Mouse (Mus musculus) liver, embryonic 15.5 days (tissue): Measurements from ENCODE around the gene Cyp2c65. TPM values are rescaled to one million over a fixed set of nuclear protein-coding genes. Genes with fewer than 3 reads are reported as not detected.
"Not testable (repeated sequence)": the region's sequence is repeated elsewhere in the genome, so short reads cannot be mapped to it uniquely, and the experiment has no call there.

Experiments used
- ATAC-seq: fragments of 200-750 bp; cut with Nextera tagmentation; 2 replicates; pipeline ENCODE4 v1.8.0; 2017; ENCODE audit warnings: moderate number of reproducible peaks, mild to moderate bottlenecking, moderate library complexity; ENCODE audit not compliant: insufficient read depth
- H3K27ac ChIP-seq: fragments of 300-500 bp; sonication (generic); replicated peaks from 2 replicates; pipeline ENCODE4 v1.5.1; 2015; ENCODE audit warnings: mild to moderate bottlenecking, inconsistent platforms
- H3K27me3 ChIP-seq: fragments of 300-500 bp; sonication (generic); 2 replicates; pipeline ENCODE4 v1.6.1; 2015; ENCODE audit warnings: mild to moderate bottlenecking, inconsistent platforms
- H3K36me3 ChIP-seq: fragments of 300-500 bp; sonication (generic); replicated peaks from 2 replicates; pipeline ENCODE4 v1.6.1; 2015; ENCODE audit warnings: moderate library complexity, mild to moderate bottlenecking, inconsistent platforms
- H3K4me1 ChIP-seq: fragments of 300-500 bp; sonication (generic); replicated peaks from 2 replicates; pipeline ENCODE4 v1.6.1; 2015; ENCODE audit warnings: inconsistent platforms
- H3K4me2 ChIP-seq: fragments of 300-500 bp; sonication (generic); 2 replicates; pipeline ENCODE4 v1.6.1; 2015; ENCODE audit warnings: moderate library complexity, mild to moderate bottlenecking, inconsistent platforms
- H3K4me3 ChIP-seq: fragments of 300-500 bp; sonication (generic); replicated peaks from 2 replicates; pipeline ENCODE4 v1.5.1; 2015; ENCODE audit warnings: mild to moderate bottlenecking, inconsistent platforms
- H3K9ac ChIP-seq: fragments of 300-500 bp; sonication (generic); 2 replicates; pipeline ENCODE4 v1.6.1; 2015; ENCODE audit warnings: moderate library complexity, mild to moderate bottlenecking, inconsistent platforms
- H3K9me3 ChIP-seq: fragments of 300-500 bp; sonication (generic); replicated peaks from 2 replicates; pipeline ENCODE4 v1.6.1; 2016; ENCODE audit warnings: inconsistent platforms
- WGBS: fragments of 180-500 bp; shearing (Covaris S2); methylation state at CpG from one replicate; pipeline ENCODE4 v1.1.7; 2015; ENCODE audit warnings: mixed read lengths; ENCODE audit not compliant: insufficient replicate concordance; 5-methylcytosine and 5-hydroxymethylcytosine counted together
- polyA plus RNA-seq: library from polyadenylated mRNA; unstranded; fragments of >200 nt; fragmentation: Nextera tagmentation; extraction: Ambion mirVana; gene quantifications from 2 replicates; pipeline ENCODE4 v1.2.1, GENCODE M21; 2015

Gene Cyp2c65
- polyA plus RNA-seq: not detected in 2 replicates

GRCm38 (mm10) chr19:39060719-39061118 lies at the start of gene Cyp2c65:
Gene Cyp2c65 (plus strand): TSS chr19:39061015.
- H3K27ac ChIP-seq: no peak within 1 kb of the TSS
- H3K9me3 ChIP-seq: no peaks in the 10 kb centered on the region
- no peak within 1 kb of the TSS for H3K9ac ChIP-seq
- H3K4me1 ChIP-seq: no peaks in the 10 kb centered on the region
- no peaks in the 10 kb centered on the region for H3K27me3 ChIP-seq
- 41% methylated on average over 2 of the region's 2 CpGs for WGBS
- no peaks in the 10 kb centered on the region for H3K36me3 ChIP-seq
- no peak within 1 kb of the TSS for H3K4me2 ChIP-seq
- no peak for ATAC-seq
- no peak within 1 kb of the TSS for H3K4me3 ChIP-seq

GRCm38 (mm10) chr19:39057928-39058327 lies 2.9 kb upstream of the Cyp2c65 start:
- no peak for ATAC-seq
- Histone ChIP-seq H3K27ac (no peak overlapping the region), H3K9ac (no peak overlapping the region), H3K4me3 (no peak overlapping the region), H3K36me3 (no peaks in the 10 kb centered on the region), H3K4me2 (no peak overlapping the region), H3K9me3 (no peaks in the 10 kb centered on the region), H3K4me1 (no peaks in the 10 kb centered on the region), H3K27me3 (no peaks in the 10 kb centered on the region)
- WGBS: 73% methylated on average over 1 of the region's 1 CpGs

- H3K4me2 ChIP-seq, H3K27ac ChIP-seq, H3K36me3 ChIP-seq, H3K27me3 ChIP-seq, H3K9me3 ChIP-seq, H3K4me3 ChIP-seq, H3K9ac ChIP-seq, H3K4me1 ChIP-seq, ATAC-seq: not testable (repeated sequence)
- 50% methylated on average over 2 of the region's 2 CpGs for WGBS
Observed at GRCm38 (mm10) chr19:39098779-39099178, 38.0 kb downstream of the Cyp2c65 start.

- 56% methylated on average over 1 of the region's 1 CpGs for WGBS
- no peaks in the 10 kb centered on the region for H3K27me3 ChIP-seq
- no peak within 1 kb of the TSS for H3K27ac ChIP-seq
- H3K9ac ChIP-seq: no peak within 1 kb of the TSS
- H3K4me3 ChIP-seq: no peak within 1 kb of the TSS
- H3K4me2 ChIP-seq: no peak within 1 kb of the TSS
- H3K36me3 ChIP-seq: no peaks in the 10 kb centered on the region
- no peaks in the 10 kb centered on the region for H3K4me1 ChIP-seq
- ATAC-seq: no peak
- H3K9me3 ChIP-seq: no peaks in the 10 kb centered on the region
Observed at GRCm38 (mm10) chr19:39113644-39114043, 52.8 kb downstream of the Cyp2c65 start, which contains the start of gene Cyp2c66. Gene Cyp2c66 (plus strand): TSS chr19:39113898.

Other genes with a start within 250 kb of the Cyp2c65 start
- gene Noc3l, start 241.8 kb upstream of the Cyp2c65 start, polyA plus RNA-seq: 3.1 and 3.2 TPM in 2 replicates
- 1.1 and 1.2 TPM in 2 replicates for gene Tbc1d12, start 224.4 kb upstream of the Cyp2c65 start, polyA plus RNA-seq
- 16.1 and 18.2 TPM in 2 replicates for gene Hells, start 130.1 kb upstream of the Cyp2c65 start, polyA plus RNA-seq
- gene Cyp2c55, start 54.0 kb upstream of the Cyp2c65 start, polyA plus RNA-seq: not detected in 2 replicates
- not detected in 2 replicates for gene Cyp2c66, start 52.9 kb downstream of the Cyp2c65 start, polyA plus RNA-seq
- gene Cyp2c29, start 208.4 kb downstream of the Cyp2c65 start, polyA plus RNA-seq: not detected in 2 replicates